ENCODE assay signal across 8 mouse cellular contexts in genomic region chr3:89337721-89338578, GRCm38 (mm10). TPM values are rescaled to one million over a fixed set of nuclear protein-coding genes. Genes with fewer than 3 reads are reported as not detected.
DNase-seq lines count a peak whose midpoint lies in the region; ATAC-seq and TF ChIP-seq lines count a peak whose summit lies in the region.

Efna4 (minus strand) TSS chr3:89338028.

- peak within 1 kb of the TSS; percentile 77 for H3K4me2 ChIP-seq in forebrain, embryonic 13.5 days
- peak within 1 kb of the TSS; percentile 74 for H3K4me2 ChIP-seq in intestine, embryonic 14.5 days (ENCODE audit: low read length)
- peak within 1 kb of the TSS; percentile 82 for H3K4me2 ChIP-seq in liver, embryonic 15.5 days

- H3K27me3 ChIP-seq in forebrain, embryonic 13.5 days = no peaks in the 10 kb centered on the region
- no peaks in the 10 kb centered on the region for H3K27me3 ChIP-seq in intestine, embryonic 14.5 days (replicated peaks; ENCODE audit: control insufficient read depth, insufficient read depth, low read length)
- H3K27me3 ChIP-seq in liver, embryonic 15.5 days = peaks cover 66% of the 10 kb centered on the region

- peaks cover 26% of the 10 kb centered on the region for H3K36me3 ChIP-seq in forebrain, embryonic 13.5 days (ENCODE audit: poor library complexity, severe bottlenecking)
- H3K36me3 ChIP-seq in intestine, embryonic 14.5 days (ENCODE audit: control insufficient read depth, insufficient read depth, low read length) = peaks cover 31% of the 10 kb centered on the region
- no peaks in the 10 kb centered on the region for H3K36me3 ChIP-seq in liver, embryonic 15.5 days (replicated peaks)

- H3K4me3 ChIP-seq in gastrocnemius, adult 2 months = peak within 1 kb of the TSS; percentile 86
- peak within 1 kb of the TSS; percentile 88 for H3K4me3 ChIP-seq in forebrain, embryonic 13.5 days
- H3K4me3 ChIP-seq in intestine, embryonic 14.5 days (ENCODE audit: low read depth, low read length) = peak within 1 kb of the TSS; percentile 73
- H3K4me3 ChIP-seq in liver, embryonic 15.5 days (replicated peaks) = peak within 1 kb of the TSS; percentile 60
- peak within 1 kb of the TSS; percentile 60 for H3K4me3 ChIP-seq in olfactory bulb, adult 2 months (ENCODE audit: insufficient read depth, low read depth, low read length)

- peak within 1 kb of the TSS; percentile 64 for H3K27ac ChIP-seq in gastrocnemius, adult 2 months
- H3K27ac ChIP-seq in forebrain, embryonic 13.5 days = peak within 1 kb of the TSS; percentile 86
- peak within 1 kb of the TSS; percentile 82 for H3K27ac ChIP-seq in intestine, embryonic 14.5 days (ENCODE audit: low read depth)
- H3K27ac ChIP-seq in liver, embryonic 15.5 days (replicated peaks) = no peak within 1 kb of the TSS
- no peak within 1 kb of the TSS for H3K27ac ChIP-seq in olfactory bulb, adult 2 months (ENCODE audit: insufficient read depth, low read depth, low read length)

- peaks cover 67% of the 10 kb centered on the region for H3K4me1 ChIP-seq in forebrain, embryonic 13.5 days
- H3K4me1 ChIP-seq in intestine, embryonic 14.5 days (replicated peaks; ENCODE audit: control insufficient read depth, insufficient read depth, low read length) = peaks cover 35% of the 10 kb centered on the region
- peaks cover 17% of the 10 kb centered on the region for H3K4me1 ChIP-seq in liver, embryonic 15.5 days (replicated peaks)
- H3K4me1 ChIP-seq in olfactory bulb, adult 2 months (ENCODE audit: control insufficient read depth, insufficient read depth, low read length) = peaks cover 18% of the 10 kb centered on the region

- TF ChIP-seq CTCF in gastrocnemius, adult 2 months (IDR thresholded peaks at IDR 0.05) = no peak
- no peak for TF ChIP-seq CTCF in olfactory bulb, adult 2 months (IDR thresholded peaks at IDR 0.05; ENCODE audit: insufficient read depth, low read depth, low read length)

- ATAC-seq in forebrain, embryonic 13.5 days = peak; percentile 83
- peak; percentile 86 for ATAC-seq in intestine, embryonic 14.5 days (replicated peaks; ENCODE audit: low FRiP score, low TSS enrichment, low read depth)
- ATAC-seq in liver, embryonic 15.5 days (ENCODE audit: insufficient read depth) = peak; percentile 57

- peak; percentile 51 for DNase-seq in gastrocnemius, adult 2 months
- no peak for DNase-seq in gastrocnemius, adult 8-10 months (ENCODE audit: low spot score in 2 of 2)
- DNase-seq in R1 (ENCODE audit: low read depth, low spot score) = peak; percentile 94
- peak; percentile 84 for DNase-seq in intestine, embryonic 14.5 days (ENCODE audit: low spot score)
- no peak for DNase-seq in left cerebral cortex, postnatal 36 days (ENCODE audit: low spot score in 2 of 2)

- H3K9me3 ChIP-seq in forebrain, embryonic 13.5 days (replicated peaks) = no peaks in the 10 kb centered on the region
- no peaks in the 10 kb centered on the region for H3K9me3 ChIP-seq in intestine, embryonic 14.5 days (ENCODE audit: control insufficient read depth, low read length)
- H3K9me3 ChIP-seq in liver, embryonic 15.5 days (replicated peaks) = no peaks in the 10 kb centered on the region

- intact Hi-C loops in gastrocnemius, adult 2 months (cut with DNase I) = no loop called here
- intact Hi-C loops in left cerebral cortex, postnatal 36 days (cut with DNase I) = loop anchor here (2.0 kb wide), 1 partner anchor 17 kb away; no protein-coding TSS in a partner anchor

- WGBS in forebrain, embryonic 13.5 days = under 1% methylated on average over 41 of the region's 44 CpGs
- under 1% methylated on average over 44 of the region's 44 CpGs for WGBS in intestine, embryonic 14.5 days
- under 1% methylated on average over 44 of the region's 44 CpGs for WGBS in liver, embryonic 15.5 days (ENCODE audit: insufficient replicate concordance)
- 2% methylated on average over 44 of the region's 44 CpGs for WGBS in olfactory bulb, adult 2 months

- H3K9ac ChIP-seq in forebrain, embryonic 13.5 days = peak within 1 kb of the TSS; percentile 92
- H3K9ac ChIP-seq in intestine, embryonic 14.5 days (ENCODE audit: low read length) = peak within 1 kb of the TSS; percentile 89
- H3K9ac ChIP-seq in liver, embryonic 15.5 days = peak within 1 kb of the TSS; percentile 42

- no peak for TF ChIP-seq POLR2A in olfactory bulb, adult 2 months (IDR thresholded peaks at IDR 0.05; ENCODE audit: insufficient read depth, low read depth, low read length)

RNA-seq across cellular contexts. Expression of gene Efna4, which starts in this region (rescaled TPM):
- under 1 TPM; 0.15 to 0.20 TPM for total RNA-seq in gastrocnemius, adult 2 months (2021)
- not detected for total RNA-seq in gastrocnemius, adult 8-10 months (2022)
- polyA plus RNA-seq in forebrain, embryonic 13.5 days (2015; fragmentation: Nextera tagmentation; extraction: Ambion mirVana) = 16.0 and 16.3 TPM in 2 replicates
- polyA plus RNA-seq in intestine, embryonic 14.5 days (2014; fragmentation: Nextera tagmentation; extraction: Ambion mirVana) = 20.6 and 22.2 TPM in 2 replicates
- polyA plus RNA-seq in liver, embryonic 15.5 days (2015; fragmentation: Nextera tagmentation; extraction: Ambion mirVana) = 0.24 and 0.48 TPM in 2 replicates
- not detected in 2 replicates for polyA plus RNA-seq in olfactory bulb, adult 2 months (2012; ENCODE audit: insufficient read depth, insufficient read length, low replicate concordance, missing spikeins)
- total RNA-seq in left cerebral cortex, postnatal 36 days (2021) = 1 to 10 TPM in 1 of 2 experiments, not detected in 1; 1.2 TPM

Comparison
In these comparisons a context has a peak if more than half of its experiments do, and no peak if none do; other contexts are left out.
1. RNA of gene Efna4 (polyA plus RNA-seq): 20.6 to 22.2 TPM in intestine, embryonic 14.5 days and 16.0 to 16.3 TPM in forebrain, embryonic 13.5 days; 0.24 to 0.48 TPM in liver, embryonic 15.5 days and not detected in olfactory bulb, adult 2 months; every median in the first group is over 10 times any median in the second.
2. Peak in DNase-seq, H3K4me3 ChIP-seq and H3K27ac ChIP-seq in gastrocnemius, adult 2 months; RNA of the gene not detected or under 1 TPM.
3. Peak in ATAC-seq, H3K4me3 ChIP-seq, H3K9ac ChIP-seq and H3K4me2 ChIP-seq in liver, embryonic 15.5 days; RNA of the gene not detected or under 1 TPM.
4. DNase-seq: peak in R1 (single experiment) and intestine, embryonic 14.5 days (single experiment); none in gastrocnemius, adult 8-10 months (0 of 2) and left cerebral cortex, postnatal 36 days (0 of 2).
5. H3K27ac ChIP-seq: peak in forebrain, embryonic 13.5 days (single experiment) and intestine, embryonic 14.5 days (single experiment); none in liver, embryonic 15.5 days (single experiment) and olfactory bulb, adult 2 months (single experiment).
6. H3K9ac ChIP-seq: peak in every context shown above with its lines; median percentile 92 in forebrain, embryonic 13.5 days; 89 in intestine, embryonic 14.5 days; 42 in liver, embryonic 15.5 days.
7. Peak in every context shown above with its lines, with median percentiles within 50 percentile points of each other: H3K4me3 ChIP-seq, ATAC-seq and H3K4me2 ChIP-seq.